Mouse (Mus musculus): ENCODE data around the gene Clstn1. TPM values are rescaled to one million over a fixed set of nuclear protein-coding genes. Genes with fewer than 3 reads are reported as not detected.

The Clstn1 gene
- total and polyA plus RNA-seq, 3 experiments: 6.1 to 26.6 TPM; not detected in 1

DNA sequence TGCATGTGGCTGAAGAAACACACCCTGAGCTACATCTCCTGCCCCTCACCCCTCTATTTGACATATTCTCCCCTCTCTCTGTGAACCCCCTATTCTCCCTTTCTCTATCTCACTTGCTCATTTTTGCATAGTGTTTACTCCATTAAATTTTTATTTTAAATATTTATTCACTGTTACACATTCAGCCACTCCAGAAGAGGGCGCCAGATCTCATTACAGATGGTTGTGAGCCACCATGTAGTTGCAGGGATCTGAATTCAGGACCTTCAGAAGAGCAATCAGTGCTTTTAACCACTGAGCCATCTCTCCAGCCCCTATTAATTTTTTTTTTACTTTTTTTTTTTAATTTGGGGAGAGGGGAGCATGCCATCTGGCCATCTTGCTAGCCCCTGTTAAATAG lies 3.9 kb downstream of the Clstn1 start:
- no peaks in the 10 kb centered on the region for H3K4me1 ChIP-seq (ENCODE audit: control insufficient read depth in 1 of 2, insufficient read depth in 2 of 2, low read length in 2 of 2)
- peaks cover 0 to 5% of the 10 kb centered on the region in 2 experiments; a peak in 1 of 4 replicates for H3K27me3 ChIP-seq (ENCODE audit: control insufficient read depth in 1 of 2, insufficient read depth in 2 of 2, low read length in 2 of 2)
- no peak overlapping the region for H3K27ac ChIP-seq (ENCODE audit: control insufficient read depth, low read depth, low read length)
- H3K79me2 ChIP-seq (ENCODE audit: control insufficient read depth, insufficient read depth, low read length, poor library complexity): no peaks in the 10 kb centered on the region
- no peak for DNase-seq (ENCODE audit: low read depth, low spot score)
- H3K9me3 ChIP-seq (replicated peaks; ENCODE audit: insufficient read depth, low read length): no peaks in the 10 kb centered on the region
- no peaks in the 10 kb centered on the region for H3K36me3 ChIP-seq (ENCODE audit: control insufficient read depth in 1 of 2, insufficient read depth in 2 of 2, low read length in 2 of 2)
- no peak overlapping the region for H3K4me3 ChIP-seq (ENCODE audit: control insufficient read depth in 1 of 2, insufficient read depth in 1 of 2, low read depth in 2 of 2, low read length in 2 of 2)
- H3K9ac ChIP-seq (ENCODE audit: control insufficient read depth, low read depth, low read length, poor library complexity, severe bottlenecking): no peak overlapping the region
- no peak for TF ChIP-seq MYB (IDR thresholded peaks at IDR 0.05; ENCODE audit: low read depth, low read length)
- TF ChIP-seq POLR2A (IDR thresholded peaks at IDR 0.05; ENCODE audit: control insufficient read depth in 1 of 2, insufficient read depth in 1 of 2, low read depth in 1 of 2, low read length in 2 of 2, poor library complexity in 1 of 2): no peak
- TF ChIP-seq SMC3 (IDR thresholded peaks at IDR 0.05; ENCODE audit: low read depth, low read length): 0 out of 2 replicates have a peak, but pooled peaks have one; percentile 21
- TF ChIP-seq ZKSCAN1 (IDR thresholded peaks at IDR 0.05; ENCODE audit: low read depth, low read length): no peak
- TF ChIP-seq POLR2AphosphoS2 (IDR thresholded peaks at IDR 0.05; ENCODE audit: low read length): no peak
- no peak for TF ChIP-seq MEF2A (IDR thresholded peaks at IDR 0.05; ENCODE audit: extremely low read depth, insufficient replicate concordance, low read depth, low read length, poor library complexity, severe bottlenecking)
- TF ChIP-seq RAD21 (IDR thresholded peaks at IDR 0.05; ENCODE audit: low read depth, low read length): no peak; the same call in 1 of the 2 replicates
- no peak for TF ChIP-seq NELFE (IDR thresholded peaks at IDR 0.05; ENCODE audit: low read depth, low read length)
- TF ChIP-seq ELF1 (IDR thresholded peaks at IDR 0.05; ENCODE audit: low read depth, low read length): no peak
- peak in 2 of 3 experiments; percentile 15 to 33; a peak in 4 of 6 replicates for TF ChIP-seq CTCF (IDR thresholded peaks at IDR 0.05 in 2 of 3, conservative IDR thresholded peaks at IDR 0.05 in 1 of 3; ENCODE audit: control insufficient read depth in 1 of 3, insufficient read depth in 1 of 3, low read depth in 2 of 3, low read length in 3 of 3, poor library complexity in 1 of 3, severe bottlenecking in 1 of 3)
- no peak for TF ChIP-seq TBP (IDR thresholded peaks at IDR 0.05; ENCODE audit: low read depth, low read length)
- no peak for TF ChIP-seq ZC3H11A (IDR thresholded peaks at IDR 0.05; ENCODE audit: low read depth, low read length)
- TF ChIP-seq JUND (IDR thresholded peaks at IDR 0.05; ENCODE audit: low read depth, low read length): no peak

GRCm38 (mm10) chr4:149591486-149591885 lies 5.2 kb downstream of the Clstn1 start:
- TF ChIP-seq POLR2AphosphoS2 (IDR thresholded peaks at IDR 0.05; ENCODE audit: low read length) (no peak), ZC3H11A (IDR thresholded peaks at IDR 0.05; ENCODE audit: low read depth, low read length) (peak; percentile 8; the same call in 1 of the 2 replicates), KAT2A (conservative IDR thresholded peaks at IDR 0.05; ENCODE audit: low read depth, low read length) (no peak), CTCF (IDR thresholded peaks at IDR 0.05 in 2 of 3, conservative IDR thresholded peaks at IDR 0.05 in 1 of 3; ENCODE audit: control insufficient read depth in 1 of 3, insufficient read depth in 1 of 3, low read depth in 2 of 3, low read length in 3 of 3, poor library complexity in 1 of 3, severe bottlenecking in 1 of 3) (peak; percentile 28 to 50 (median 43); a peak in 3 of 6 replicates), USF2 (IDR thresholded peaks at IDR 0.05; ENCODE audit: borderline replicate concordance in 1 of 2, insufficient read depth in 1 of 2, low read depth in 1 of 2, low read length in 2 of 2) (no peak), ZKSCAN1 (IDR thresholded peaks at IDR 0.05; ENCODE audit: low read depth, low read length) (no peak), CHD1 (IDR thresholded peaks at IDR 0.05; ENCODE audit: low read depth, low read length) (no peak), RCOR1 (IDR thresholded peaks at IDR 0.05; ENCODE audit: low read depth, low read length) (no peak), RAD21 (IDR thresholded peaks at IDR 0.05; ENCODE audit: low read depth, low read length) (peak; percentile 39), TAL1 (IDR thresholded peaks at IDR 0.05; ENCODE audit: low read length) (no peak), MAX (IDR thresholded peaks at IDR 0.05; ENCODE audit: low read length) (no peak), E2F4 (IDR thresholded peaks at IDR 0.05; ENCODE audit: borderline replicate concordance, low read depth, low read length) (no peak), SMC3 (IDR thresholded peaks at IDR 0.05; ENCODE audit: low read depth, low read length) (peak; percentile 36), POLR2AphosphoS5 (IDR thresholded peaks at IDR 0.05; ENCODE audit: borderline replicate concordance, low read depth, low read length) (no peak), POLR2A (IDR thresholded peaks at IDR 0.05; ENCODE audit: control insufficient read depth in 1 of 2, insufficient read depth in 1 of 2, low read depth in 1 of 2, low read length in 2 of 2, poor library complexity in 1 of 2) (no peak)
- peak; percentile 29 for DNase-seq (ENCODE audit: low read depth, low spot score)
- no peak overlapping the region for H3K9ac ChIP-seq (ENCODE audit: control insufficient read depth, low read depth, low read length, poor library complexity, severe bottlenecking)
- H3K27ac ChIP-seq (ENCODE audit: control insufficient read depth, low read depth, low read length): no peak overlapping the region
- H3K27me3 ChIP-seq (ENCODE audit: control insufficient read depth in 1 of 2, insufficient read depth in 2 of 2, low read length in 2 of 2): peaks cover 5 to 10% of the 10 kb centered on the region in 2 experiments; a peak in 3 of 4 replicates
- no peaks in the 10 kb centered on the region for H3K36me3 ChIP-seq (ENCODE audit: control insufficient read depth in 1 of 2, insufficient read depth in 2 of 2, low read length in 2 of 2)
- H3K79me2 ChIP-seq (ENCODE audit: control insufficient read depth, insufficient read depth, low read length, poor library complexity): no peaks in the 10 kb centered on the region
- H3K4me1 ChIP-seq (ENCODE audit: control insufficient read depth in 1 of 2, insufficient read depth in 2 of 2, low read length in 2 of 2): no peaks in the 10 kb centered on the region
- H3K4me3 ChIP-seq (ENCODE audit: control insufficient read depth in 1 of 2, insufficient read depth in 1 of 2, low read depth in 2 of 2, low read length in 2 of 2): no peak overlapping the region
- H3K9me3 ChIP-seq (replicated peaks; ENCODE audit: insufficient read depth, low read length): no peaks in the 10 kb centered on the region
